Mouse (Mus musculus): ENCODE measurements around the gene Alg1. TPM values are rescaled to one million over a fixed set of nuclear protein-coding genes. Genes with fewer than 3 reads are reported as not detected.

Gene Alg1
- total and polyA plus RNA-seq, 2 experiments = 24.7 to 46.1 TPM

GRCm38 (mm10) chr16:5279571-5280222 is 46.3 kb downstream of the Alg1 start:
- no peaks in the 10 kb centered on the region for H3K36me3 ChIP-seq (ENCODE audit: control insufficient read depth, insufficient read depth, low read length)
- H3K9ac ChIP-seq (ENCODE audit: low read depth, low read length) = no peak overlapping the region
- H3K27me3 ChIP-seq (ENCODE audit: control insufficient read depth, insufficient read depth, low read length) = no peaks in the 10 kb centered on the region
- H3K4me3 ChIP-seq (ENCODE audit: insufficient read depth, low read depth, low read length) = no peak overlapping the region
- WGBS = 79% methylated on average over 5 of the region's 5 CpGs
- no peak for DNase-seq (ENCODE audit: extremely low read depth, low read depth, low spot score)
- H3K4me1 ChIP-seq (ENCODE audit: control insufficient read depth, insufficient read depth, low read length) = no peaks in the 10 kb centered on the region
- no peak overlapping the region for H3K27ac ChIP-seq (replicated peaks; ENCODE audit: insufficient read depth, low read depth, low read length)
- H3K79me2 ChIP-seq (ENCODE audit: control insufficient read depth, insufficient read depth, low read length) = no peaks in the 10 kb centered on the region
- no peak for TF ChIP-seq POLR2A (IDR thresholded peaks at IDR 0.05; ENCODE audit: extremely low read depth, insufficient read depth, low read length)
- TF ChIP-seq CTCF (IDR thresholded peaks at IDR 0.05; ENCODE audit: low read depth, low read length) = no peak

GRCm38 (mm10) chr16:5282686-5283085 is 49.3 kb downstream of the Alg1 start:
- Histone ChIP-seq H3K36me3 (ENCODE audit: control insufficient read depth, insufficient read depth, low read length) (no peaks in the 10 kb centered on the region), H3K27ac (replicated peaks; ENCODE audit: insufficient read depth, low read depth, low read length) (no peak overlapping the region), H3K4me1 (ENCODE audit: control insufficient read depth, insufficient read depth, low read length) (no peaks in the 10 kb centered on the region), H3K9ac (ENCODE audit: low read depth, low read length) (no peak overlapping the region), H3K79me2 (ENCODE audit: control insufficient read depth, insufficient read depth, low read length) (no peaks in the 10 kb centered on the region), H3K27me3 (ENCODE audit: control insufficient read depth, insufficient read depth, low read length) (no peaks in the 10 kb centered on the region), H3K4me3 (ENCODE audit: insufficient read depth, low read depth, low read length) (no peak overlapping the region)
- DNase-seq (ENCODE audit: extremely low read depth, low read depth, low spot score) = no peak
- no peak for TF ChIP-seq POLR2A (IDR thresholded peaks at IDR 0.05; ENCODE audit: extremely low read depth, insufficient read depth, low read length)
- TF ChIP-seq CTCF (IDR thresholded peaks at IDR 0.05; ENCODE audit: low read depth, low read length) = no peak
- WGBS = 87% methylated on average over 9 of the region's 9 CpGs

GRCm38 (mm10) chr16:5285376-5285775 is 52.0 kb downstream of the Alg1 start:
- Histone ChIP-seq H3K4me1 (ENCODE audit: control insufficient read depth, insufficient read depth, low read length) (no peaks in the 10 kb centered on the region), H3K36me3 (ENCODE audit: control insufficient read depth, insufficient read depth, low read length) (no peaks in the 10 kb centered on the region), H3K4me3 (ENCODE audit: insufficient read depth, low read depth, low read length) (no peak overlapping the region), H3K9ac (ENCODE audit: low read depth, low read length) (no peak overlapping the region), H3K27ac (replicated peaks; ENCODE audit: insufficient read depth, low read depth, low read length) (no peak overlapping the region), H3K79me2 (ENCODE audit: control insufficient read depth, insufficient read depth, low read length) (no peaks in the 10 kb centered on the region), H3K27me3 (ENCODE audit: control insufficient read depth, insufficient read depth, low read length) (no peaks in the 10 kb centered on the region)
- WGBS = 59% methylated on average over 3 of the region's 3 CpGs
- no peak for DNase-seq (ENCODE audit: extremely low read depth, low read depth, low spot score)
- TF ChIP-seq POLR2A (IDR thresholded peaks at IDR 0.05; ENCODE audit: extremely low read depth, insufficient read depth, low read length) (no peak), CTCF (IDR thresholded peaks at IDR 0.05; ENCODE audit: low read depth, low read length) (no peak)

Other genes starting within 250 kb of the Alg1 start
- gene Sept12, start 235.8 kb upstream of the Alg1 start, total RNA-seq (2014; rRNA removed) = not detected in 2 replicates
- not detected in 2 replicates for gene Sept12, start 235.8 kb upstream of the Alg1 start, polyA plus RNA-seq (2012; rRNA removed)
- 3.6 and 14.6 TPM in 2 replicates for gene Smim22, start 226.3 kb upstream of the Alg1 start, total RNA-seq (2014; rRNA removed)
- gene Smim22, start 226.3 kb upstream of the Alg1 start, polyA plus RNA-seq (2012; rRNA removed) = 13.9 and 35.5 TPM in 2 replicates
- gene Rogdi, start 220.1 kb upstream of the Alg1 start, total RNA-seq (2014; rRNA removed) = 5.2 and 7.5 TPM in 2 replicates
- gene Rogdi, start 220.1 kb upstream of the Alg1 start, polyA plus RNA-seq (2012; rRNA removed) = 29.9 and 53.7 TPM in 2 replicates
- 48.5 and 50.3 TPM in 2 replicates for gene Glyr1, start 183.8 kb upstream of the Alg1 start, total RNA-seq (2014; rRNA removed)
- 42.8 and 48.6 TPM in 2 replicates for gene Glyr1, start 183.8 kb upstream of the Alg1 start, polyA plus RNA-seq (2012; rRNA removed)
- gene Ubn1, start 183.6 kb upstream of the Alg1 start, total RNA-seq (2014; rRNA removed) = 11.5 and 15.6 TPM in 2 replicates
- 12.1 and 15.6 TPM in 2 replicates for gene Ubn1, start 183.6 kb upstream of the Alg1 start, polyA plus RNA-seq (2012; rRNA removed)
- 9.4 and 10.2 TPM in 2 replicates for gene Ppl, start 101.2 kb upstream of the Alg1 start, total RNA-seq (2014; rRNA removed)
- gene Ppl, start 101.2 kb upstream of the Alg1 start, polyA plus RNA-seq (2012; rRNA removed) = 3.3 and 3.6 TPM in 2 replicates
- gene Sec14l5, start 86.5 kb upstream of the Alg1 start, total RNA-seq (2014; rRNA removed) = 0.09 and 0.13 TPM in 2 replicates
- gene Sec14l5, start 86.5 kb upstream of the Alg1 start, polyA plus RNA-seq (2012; rRNA removed) = 0.01 and 0.02 TPM in 2 replicates
- 10.0 and 13.4 TPM in 2 replicates for gene Nagpa, start 29.6 kb upstream of the Alg1 start, total RNA-seq (2014; rRNA removed)
- gene Nagpa, start 29.6 kb upstream of the Alg1 start, polyA plus RNA-seq (2012; rRNA removed) = 22.1 and 24.0 TPM in 2 replicates
- gene AU021092, start 11.3 kb upstream of the Alg1 start, total RNA-seq (2014; rRNA removed) = 1.7 and 2.7 TPM in 2 replicates
- gene AU021092, start 11.3 kb upstream of the Alg1 start, polyA plus RNA-seq (2012; rRNA removed) = 2.4 and 2.7 TPM in 2 replicates
- 7.2 and 9.0 TPM in 2 replicates for gene Eef2kmt, start 22.4 kb downstream of the Alg1 start, total RNA-seq (2014; rRNA removed)
- 17.3 and 22.4 TPM in 2 replicates for gene Eef2kmt, start 22.4 kb downstream of the Alg1 start, polyA plus RNA-seq (2012; rRNA removed)